Mouse (Mus musculus) effector memory CD4-positive, alpha-beta T cell, adult 5 months (primary cell): ENCODE results near the gene Dkc1. TPM values are rescaled to one million over a fixed set of nuclear protein-coding genes. Genes with fewer than 3 reads are reported as not detected.

ENCODE experiments used
- polyA plus RNA-seq: library from polyadenylated mRNA; unstranded; fragments of 100-300 nt; shearing (Covaris generic); gene quantifications from one replicate; pipeline ENCODE4 v1.2.1, GENCODE M21; 2017

Dkc1 gene
- polyA plus RNA-seq: 54.0 TPM

GRCm38 (mm10) chrX:75095369-75096162 is at the start of gene Dkc1:
Gene Dkc1 (plus strand): TSS chrX:75095854.

GRCm38 (mm10) chrX:75084774-75085508 is 10.7 kb upstream of the Dkc1 start, which contains the start of gene Gab3:
Gene Gab3 (minus strand): TSS chrX:75085458.

DNA sequence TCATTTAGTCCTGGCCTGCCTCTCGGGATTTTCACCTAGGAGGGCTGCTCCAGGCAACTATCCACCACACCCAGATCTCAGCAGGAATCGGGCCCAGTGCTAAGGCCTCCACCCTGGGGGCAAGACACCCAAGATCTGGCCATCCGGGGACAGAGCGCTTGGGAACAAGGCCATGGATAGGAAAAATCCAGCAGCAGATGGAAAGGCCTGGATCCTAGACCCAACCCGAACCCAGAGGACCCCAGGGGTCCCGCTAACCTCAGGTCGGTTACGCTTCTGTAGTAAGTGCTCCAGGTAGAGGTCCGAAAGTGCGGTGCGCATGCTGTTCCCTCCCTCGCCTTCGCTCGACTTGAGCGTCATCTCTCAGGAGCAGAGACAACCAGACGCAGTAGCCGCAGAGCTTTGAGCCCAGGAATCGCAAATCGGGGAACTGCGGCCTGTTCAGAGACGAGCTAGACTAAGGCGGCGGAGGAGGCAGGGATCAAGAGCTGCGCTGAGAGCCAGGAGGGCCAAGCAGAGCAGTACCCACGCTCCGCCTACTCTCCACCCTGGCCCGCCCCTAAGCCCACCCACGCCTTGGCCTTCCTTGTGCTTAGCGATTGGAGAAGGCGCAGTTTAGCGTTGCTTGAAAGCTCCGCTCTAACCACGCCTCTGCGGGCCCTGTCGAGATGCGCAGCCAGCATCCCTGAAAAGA is 35.0 kb downstream of the Dkc1 start, which contains the start of gene Mpp1:
Mpp1 (minus strand) TSS at position 550 of the 694 bp plus-strand sequence.

Other genes with a start within 250 kb of the Dkc1 start
- 24.7 TPM for gene Gab3, start 10.4 kb upstream of the Dkc1 start, polyA plus RNA-seq
- 41.9 TPM for gene Mpp1, start 35.2 kb downstream of the Dkc1 start, polyA plus RNA-seq
- gene Smim9, start 67.9 kb downstream of the Dkc1 start, polyA plus RNA-seq: not detected